Mouse (Mus musculus): ENCODE measurements around the gene Rnf43.

DNA sequence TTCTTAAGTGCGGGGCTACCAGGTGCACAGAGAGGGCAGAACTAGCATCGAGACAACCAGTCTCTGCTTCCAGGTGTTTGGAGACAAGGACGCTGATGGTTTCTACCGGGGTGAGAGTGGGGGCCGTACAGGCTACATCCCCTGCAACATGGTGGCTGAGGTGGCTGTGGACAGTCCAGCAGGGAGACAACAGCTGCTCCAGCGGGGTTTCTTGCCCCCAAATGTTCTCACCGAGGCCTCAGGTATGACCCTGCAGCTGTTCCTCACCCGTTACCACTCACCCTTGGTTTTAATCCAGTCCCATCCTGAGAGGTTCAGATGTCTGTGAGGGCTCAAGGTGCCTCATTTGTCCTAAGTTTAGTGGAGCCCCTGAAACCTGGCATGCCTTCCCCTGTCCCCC lies 117.6 kb downstream of the Rnf43 start:
- TF ChIP-seq GATA1 (IDR thresholded peaks at IDR 0.05; ENCODE audit: low read length) (no peak), TAL1 (IDR thresholded peaks at IDR 0.05; ENCODE audit: low read length) (no peak)
